Mouse (Mus musculus) adrenal gland, postnatal 10 days (tissue): ENCODE measurements around the gene Scpep1. TPM values are rescaled to one million over a fixed set of nuclear protein-coding genes. Genes with fewer than 3 reads are reported as not detected.

Experiments used
- DNase-seq: peaks from one replicate; pipeline ENCODE4 v3.0.0; 2021; ENCODE audit warnings: mixed read lengths
- total RNA-seq, 2 experiments: library from RNA; stranded (reverse); gene quantifications; 2 replicates each; pipeline ENCODE4 v1.2.3; 2021

The Scpep1 gene
- total RNA-seq, 2 experiments from 2014 or later: 116 to 118 TPM

DNA sequence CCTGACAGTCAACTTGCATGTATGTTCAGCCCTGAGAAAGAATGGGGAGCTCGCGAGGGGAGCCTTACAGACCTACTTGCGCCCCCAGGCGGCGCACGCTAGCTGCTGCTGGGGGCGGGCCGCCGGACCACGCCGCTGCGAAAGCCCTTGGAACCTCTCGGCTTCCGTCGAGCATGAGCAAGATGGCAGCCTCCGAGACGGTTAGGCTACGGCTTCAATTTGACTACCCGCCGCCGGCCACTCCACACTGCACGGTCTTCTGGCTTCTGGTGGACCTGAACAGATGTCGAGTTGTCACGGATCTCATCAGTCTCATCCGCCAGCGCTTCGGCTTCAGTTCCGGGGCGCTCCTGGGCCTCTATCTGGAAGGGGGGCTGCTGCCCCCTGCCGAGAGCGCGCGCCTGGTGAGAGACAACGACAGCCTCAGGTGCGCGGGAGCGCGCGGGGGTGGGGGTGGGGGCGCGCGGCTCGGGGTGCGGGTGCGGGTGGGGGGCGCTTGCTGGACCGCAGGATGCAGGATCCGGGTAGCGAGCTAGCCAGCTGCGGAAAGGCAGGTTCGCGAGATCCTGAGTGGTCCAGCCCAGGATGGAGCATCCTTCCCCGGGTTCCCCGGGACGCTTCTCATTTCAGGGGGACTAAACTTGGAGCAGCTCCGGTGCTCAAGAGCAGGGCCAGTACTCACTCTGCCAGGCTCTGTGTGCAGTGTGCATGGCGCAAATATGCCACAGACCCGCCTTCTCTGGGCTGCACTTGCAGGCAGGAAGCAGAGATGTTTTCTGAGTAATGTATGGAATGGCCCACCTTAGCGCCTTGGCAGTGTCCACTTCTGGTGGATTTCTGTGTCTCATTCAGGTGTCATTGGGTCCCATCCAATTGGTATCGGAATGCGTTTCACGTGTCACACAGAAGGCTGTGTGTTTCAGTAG is 18.8 kb upstream of the Scpep1 start:
- DNase-seq: peak; percentile 96

DNA sequence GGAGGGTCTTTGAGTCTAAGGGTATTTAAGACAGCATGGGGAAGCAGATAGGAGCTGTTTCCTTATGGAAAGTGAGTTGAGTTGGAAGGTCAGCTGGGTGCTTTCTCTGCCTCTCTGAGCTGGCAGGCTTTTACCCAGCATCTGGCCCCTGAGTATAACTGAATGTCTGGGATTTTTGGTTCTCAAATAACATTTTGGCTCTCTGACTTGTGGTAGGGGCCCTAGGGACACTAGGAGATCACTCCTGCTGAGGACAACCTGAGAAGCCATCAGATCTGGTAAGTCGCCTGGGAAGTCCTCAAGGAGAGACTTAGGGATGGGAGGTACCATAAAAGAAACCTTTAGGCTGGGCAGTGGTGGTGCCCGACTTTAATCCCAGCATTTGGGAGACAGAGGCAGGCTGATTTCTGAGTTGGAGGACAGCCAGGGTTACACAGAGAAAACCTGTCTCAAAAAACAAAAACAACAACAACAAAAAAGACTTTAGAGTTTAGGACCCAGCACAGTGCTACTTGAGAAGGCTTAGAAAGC is 15.0 kb upstream of the Scpep1 start, which contains the start of gene Coil:
Coil (plus strand) TSS at position 51 of the 531 bp plus-strand sequence.
- DNase-seq: peak; percentile 44

DNA sequence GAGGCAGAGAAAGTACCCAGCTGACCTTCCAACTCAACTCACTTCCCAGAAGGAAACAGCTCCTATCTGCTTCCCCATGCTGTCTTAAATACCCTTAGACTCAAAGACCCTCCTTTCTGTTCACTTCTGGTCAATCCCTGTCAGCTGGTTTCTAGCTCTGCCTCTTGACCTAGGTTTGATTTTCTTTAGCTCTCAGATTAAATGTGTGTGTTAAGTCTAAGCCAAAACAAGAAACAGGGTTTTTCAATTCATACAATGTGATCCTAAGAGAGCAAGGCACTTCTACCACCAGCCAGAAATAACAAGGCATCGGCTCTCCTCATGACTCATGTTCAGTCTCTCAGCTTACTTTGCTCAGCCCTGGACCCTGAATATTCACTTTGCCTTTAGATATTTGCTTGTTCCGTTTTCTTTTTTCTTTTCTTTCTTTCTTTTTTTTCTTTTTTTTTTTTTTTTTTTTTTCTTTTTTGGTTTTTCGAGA is 11.7 kb upstream of the Scpep1 start, which contains the start of gene Elobl:
Elobl (minus strand) TSS at position 51 of the 481 bp plus-strand sequence.
- DNase-seq: no peak

DNA sequence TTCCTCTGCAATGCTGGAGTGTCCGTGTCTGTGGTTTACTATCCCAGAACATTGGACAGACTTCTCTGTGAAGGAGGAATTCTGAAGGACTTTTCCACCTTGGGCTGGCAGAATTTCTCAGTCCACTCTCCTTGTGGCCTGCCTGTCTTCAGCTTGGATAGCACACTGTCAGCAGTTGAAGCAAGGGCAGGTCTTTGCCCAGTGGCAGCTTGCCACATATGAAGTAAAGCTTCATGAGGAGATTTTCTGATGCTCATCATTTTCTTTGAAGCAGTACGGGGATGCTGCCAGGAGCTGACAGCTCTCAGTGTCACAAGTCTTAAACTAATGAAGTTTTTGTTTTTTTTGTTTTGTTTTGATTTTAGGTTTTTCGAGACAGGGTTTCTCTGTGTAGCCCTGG is 3.6 kb upstream of the Scpep1 start:
- no peak for DNase-seq

DNA sequence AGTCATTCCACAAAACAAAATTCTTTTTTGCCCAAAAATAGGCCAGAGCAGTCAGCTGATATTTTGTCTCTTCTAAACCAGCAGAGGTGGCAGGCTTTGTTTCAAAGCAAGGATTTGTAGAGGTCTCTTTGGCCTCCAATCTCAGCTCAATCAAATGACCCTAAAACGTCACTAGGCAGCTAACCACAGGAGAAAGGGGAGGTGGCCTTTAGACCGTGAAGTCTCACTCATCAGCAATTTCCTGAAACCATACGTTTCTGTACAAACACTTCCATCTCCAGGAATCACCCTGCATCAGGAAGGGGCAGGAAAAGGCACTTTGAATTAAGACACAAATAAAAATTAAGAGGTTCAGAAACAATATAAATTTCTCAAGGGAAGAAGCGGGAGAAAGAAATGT is 462 bp downstream of the Scpep1 start:
- DNase-seq: peak; percentile 38

DNA sequence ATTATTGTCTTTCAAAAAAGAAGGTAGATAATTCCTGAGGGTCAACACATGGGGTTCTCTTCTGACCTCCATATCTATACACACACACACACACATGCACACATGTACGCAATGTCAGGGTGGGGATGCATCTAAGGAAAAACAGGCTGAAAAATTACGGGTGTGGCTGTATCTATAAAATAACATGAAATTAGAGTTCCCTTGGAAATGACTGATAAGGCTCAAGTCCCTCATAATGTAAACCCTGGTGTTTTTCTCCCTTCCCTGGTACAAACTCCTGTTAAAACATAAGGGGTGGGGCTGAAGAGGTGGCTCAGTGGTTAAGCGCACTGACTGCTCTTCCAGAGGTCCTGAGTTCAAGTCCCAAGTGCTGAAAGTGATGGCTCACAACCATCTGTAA is 1.7 kb downstream of the Scpep1 start:
- no peak for DNase-seq

DNA sequence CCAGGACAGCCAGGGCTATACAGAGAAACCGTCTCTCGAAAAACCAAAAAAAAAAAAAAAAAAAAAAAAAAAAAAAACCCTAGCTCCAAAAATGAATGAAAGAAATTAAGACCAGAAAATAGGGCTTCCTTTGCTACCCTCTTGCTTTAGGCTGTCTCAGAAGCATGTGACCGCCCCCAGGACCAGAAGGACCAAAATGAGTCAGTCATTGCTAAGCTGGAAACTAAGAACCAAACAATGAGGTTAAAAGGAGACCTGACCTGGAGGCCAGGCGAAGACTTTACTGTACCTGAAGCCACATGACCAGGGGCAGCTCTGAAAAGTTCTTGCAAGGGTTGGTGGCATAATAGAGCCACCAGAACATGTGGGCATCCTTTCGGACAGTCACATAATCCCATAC is 3.1 kb downstream of the Scpep1 start:
- no peak for DNase-seq

DNA sequence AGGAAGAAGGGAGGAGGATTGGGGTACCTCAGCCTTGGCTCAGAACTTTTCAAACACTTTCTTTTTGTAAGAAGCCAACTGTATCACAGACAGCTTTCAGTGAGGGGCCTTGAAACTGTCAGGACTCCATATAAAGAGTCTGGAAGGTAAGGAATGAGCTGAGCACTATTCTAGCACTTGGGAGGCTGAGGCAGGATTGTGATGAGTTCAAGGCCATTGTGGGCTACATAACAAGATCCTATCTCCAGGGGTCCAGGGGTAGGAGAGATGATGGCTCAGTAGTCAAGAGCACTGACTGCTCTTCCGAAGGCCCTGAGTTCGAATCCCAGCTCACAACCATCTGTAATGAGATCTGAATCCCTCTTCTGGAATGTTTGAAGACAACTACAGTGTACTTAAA is 3.7 kb downstream of the Scpep1 start:
- DNase-seq: no peak

DNA sequence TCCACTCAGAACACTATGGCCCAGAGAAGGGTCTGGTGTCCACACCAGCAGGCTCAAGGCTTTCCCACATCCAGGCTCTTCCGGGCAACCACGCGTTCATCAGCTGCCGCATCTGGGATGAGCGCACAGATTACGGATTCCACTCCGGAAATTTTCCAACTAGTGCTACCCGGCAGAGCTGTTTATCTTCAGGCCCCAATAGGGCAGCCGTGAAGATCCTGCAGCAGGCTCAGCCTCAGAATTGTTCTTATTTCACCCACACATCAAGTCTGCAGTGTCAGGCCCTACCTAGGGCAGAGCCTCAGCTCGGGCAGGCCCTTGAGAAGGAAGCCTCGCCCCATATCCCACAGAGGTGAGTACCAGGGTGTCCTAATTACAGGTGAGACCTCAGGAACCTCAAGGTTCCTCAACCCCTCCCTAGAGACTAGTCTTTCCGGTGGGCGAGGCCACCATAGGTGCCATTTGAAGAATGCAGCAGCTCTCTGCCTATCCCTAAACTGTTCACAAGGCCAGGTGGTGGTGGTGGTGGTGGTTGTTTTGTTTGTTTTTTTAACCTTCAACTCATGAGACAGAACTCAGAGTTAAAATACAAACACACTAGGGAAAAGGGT is 4.5 kb downstream of the Scpep1 start:
- DNase-seq: no peak

DNA sequence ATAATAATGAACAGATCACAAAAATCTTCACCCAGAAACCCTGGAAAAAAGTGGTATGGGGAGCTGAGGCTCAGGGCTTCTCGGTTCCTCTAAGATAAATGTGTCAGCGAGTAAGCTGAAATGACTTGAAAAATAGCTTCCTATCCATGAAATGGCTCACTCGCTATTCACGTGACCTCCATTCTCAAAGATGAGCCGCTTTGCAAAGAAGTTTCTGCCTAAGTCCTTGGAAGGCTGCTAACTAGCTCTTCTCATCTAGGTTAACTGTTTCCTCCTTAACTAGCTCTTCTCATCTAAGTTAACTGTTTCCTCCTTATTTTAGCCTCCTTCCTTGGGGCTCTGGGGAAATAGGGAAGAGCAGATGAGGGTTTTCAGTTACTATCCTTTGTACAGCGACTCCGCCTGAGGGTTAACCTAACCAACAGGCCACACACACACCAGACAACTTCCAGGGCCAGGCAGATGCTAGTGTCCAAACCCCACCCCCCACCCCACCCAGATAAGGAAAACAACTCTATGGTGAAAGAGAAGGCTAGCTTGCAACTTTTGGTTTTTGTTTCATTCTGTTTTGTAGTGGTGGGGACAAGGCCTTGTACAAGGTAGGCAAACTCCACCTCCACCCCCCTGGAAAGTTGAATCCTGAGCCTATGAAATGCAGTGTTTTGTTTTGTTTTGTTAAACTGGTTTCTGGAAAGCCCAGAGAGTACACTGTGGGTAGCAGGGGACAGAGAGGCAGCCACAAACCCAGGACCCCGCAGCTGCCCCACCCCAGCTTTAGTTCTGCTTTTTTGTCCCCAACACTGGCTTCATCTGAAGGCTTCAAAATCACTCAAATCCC is 5.2 kb downstream of the Scpep1 start:
- no peak for DNase-seq

DNA sequence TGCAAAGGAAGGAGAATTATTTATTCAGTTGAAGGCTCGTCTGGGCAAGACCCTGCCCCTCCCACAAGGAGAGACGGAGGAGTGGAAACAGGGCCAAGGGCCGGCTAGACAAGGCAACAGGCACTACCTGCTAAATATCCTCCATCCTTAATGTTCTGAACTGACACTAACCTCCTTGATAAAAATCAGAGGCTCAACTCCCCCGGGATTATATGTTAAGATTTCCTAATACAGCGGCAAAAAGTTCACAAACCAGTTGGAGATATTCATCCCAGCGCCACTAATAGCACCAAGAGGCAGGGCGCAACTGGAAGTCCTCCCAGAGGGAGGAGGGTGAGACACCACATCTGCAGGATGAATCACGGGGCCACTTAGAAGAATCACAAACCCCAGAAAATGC is 6.4 kb downstream of the Scpep1 start:
- no peak for DNase-seq

DNA sequence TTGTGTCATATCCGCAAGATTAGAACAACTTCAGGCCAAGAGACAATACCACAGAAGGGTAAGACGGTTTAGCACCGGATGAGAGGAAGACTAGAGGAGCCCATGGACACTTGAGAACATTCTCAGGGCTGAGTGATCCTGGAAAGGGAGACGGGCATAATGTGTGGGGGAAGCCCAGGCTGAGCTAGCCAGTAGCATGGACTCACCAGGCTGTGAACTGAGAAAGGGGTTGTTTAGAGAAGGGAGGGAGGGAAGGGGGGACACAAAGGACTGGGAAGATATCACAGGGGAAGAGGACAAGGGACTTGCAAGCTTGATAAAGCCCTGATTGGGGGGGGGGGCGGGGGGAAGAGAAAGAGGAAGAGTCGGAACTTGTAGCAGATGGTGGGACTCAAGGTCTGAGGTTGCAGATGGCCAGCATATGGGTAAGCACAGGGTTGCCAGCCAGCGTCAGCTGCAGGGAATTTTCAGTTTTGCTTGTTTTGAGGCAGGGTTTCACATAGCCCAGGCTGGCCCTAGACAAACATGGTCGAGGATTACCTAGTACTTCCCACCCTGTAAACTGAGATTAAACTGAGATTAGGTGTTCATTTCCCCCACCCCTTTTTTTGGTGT is 9.2 kb downstream of the Scpep1 start:
- no peak for DNase-seq

DNA sequence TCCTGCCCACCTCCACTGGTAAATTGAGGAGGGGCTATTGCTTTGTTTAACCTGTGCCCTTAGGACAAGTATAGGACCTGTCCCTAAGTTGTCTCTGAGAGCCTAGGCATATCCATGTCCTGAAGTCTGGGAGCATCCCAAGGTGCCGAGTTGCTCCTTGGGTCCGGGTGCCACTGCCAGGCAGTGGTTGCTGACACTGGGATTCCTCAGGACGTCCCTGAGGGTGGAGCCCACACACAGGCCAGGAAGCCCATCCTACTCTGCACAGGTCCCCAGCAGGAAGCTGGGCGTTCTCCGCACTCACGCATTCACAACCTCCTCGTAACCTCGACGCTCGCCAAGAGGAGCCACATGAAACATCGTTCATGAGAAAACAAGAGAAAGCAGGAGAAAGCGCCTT is 13.8 kb downstream of the Scpep1 start:
- no peak for DNase-seq

DNA sequence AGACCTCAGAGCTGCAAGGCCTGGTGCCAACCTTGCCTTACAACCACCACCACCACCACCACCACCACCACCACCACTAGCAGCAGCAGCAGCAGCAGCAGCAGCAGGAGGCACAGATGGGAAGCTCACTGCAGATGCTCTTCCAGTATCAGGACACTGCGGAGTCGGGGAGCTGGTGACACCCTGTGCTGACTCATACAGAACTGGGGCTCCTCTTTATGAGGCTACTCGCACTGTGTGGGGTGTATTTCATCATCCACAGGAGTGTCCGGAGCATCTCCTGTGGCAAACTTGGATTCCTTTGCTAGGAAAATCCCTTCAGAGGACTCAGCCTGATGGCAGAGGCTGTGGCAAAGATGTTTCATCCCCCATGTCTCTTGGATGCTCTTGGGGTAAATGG is 15.6 kb downstream of the Scpep1 start:
- no peak for DNase-seq

DNA sequence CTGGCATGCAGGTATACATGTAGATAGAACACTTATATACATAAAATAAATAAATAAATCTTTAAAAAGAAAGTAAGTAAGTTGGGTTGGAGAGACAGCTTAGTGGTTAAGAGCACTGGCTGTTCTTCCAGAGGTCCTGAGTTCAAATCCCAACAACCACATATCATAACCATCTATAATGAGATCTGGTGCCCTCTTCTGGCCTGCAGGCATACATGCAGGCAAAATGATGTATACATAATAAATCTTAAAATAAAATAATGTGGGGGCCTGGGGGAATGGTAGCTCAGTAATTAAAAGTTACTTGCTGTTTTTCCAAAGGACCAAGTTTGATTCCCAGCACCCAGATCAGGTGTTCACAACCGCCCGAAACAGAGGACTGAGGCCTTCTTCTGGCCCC is 16.5 kb downstream of the Scpep1 start:
- no peak for DNase-seq

DNA sequence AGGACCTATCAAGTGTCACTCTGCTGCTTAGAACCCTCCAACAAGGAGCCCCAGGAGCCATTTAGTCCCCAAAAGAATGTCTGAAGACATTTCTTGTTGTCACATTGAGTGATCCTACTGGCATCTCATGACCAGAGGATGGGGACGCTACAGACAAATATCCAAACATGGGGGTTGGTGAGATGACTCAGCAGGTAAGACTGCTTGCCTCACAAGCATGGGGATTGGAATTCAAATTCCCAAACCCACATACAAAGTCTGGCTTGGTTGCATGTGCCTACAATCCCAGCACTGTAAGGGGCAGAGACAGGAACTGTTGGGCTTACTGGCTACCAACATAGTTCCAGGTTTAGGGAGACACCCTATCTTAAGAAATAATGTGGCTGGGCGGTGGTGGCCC is 17.4 kb downstream of the Scpep1 start:
- DNase-seq: no peak

DNA sequence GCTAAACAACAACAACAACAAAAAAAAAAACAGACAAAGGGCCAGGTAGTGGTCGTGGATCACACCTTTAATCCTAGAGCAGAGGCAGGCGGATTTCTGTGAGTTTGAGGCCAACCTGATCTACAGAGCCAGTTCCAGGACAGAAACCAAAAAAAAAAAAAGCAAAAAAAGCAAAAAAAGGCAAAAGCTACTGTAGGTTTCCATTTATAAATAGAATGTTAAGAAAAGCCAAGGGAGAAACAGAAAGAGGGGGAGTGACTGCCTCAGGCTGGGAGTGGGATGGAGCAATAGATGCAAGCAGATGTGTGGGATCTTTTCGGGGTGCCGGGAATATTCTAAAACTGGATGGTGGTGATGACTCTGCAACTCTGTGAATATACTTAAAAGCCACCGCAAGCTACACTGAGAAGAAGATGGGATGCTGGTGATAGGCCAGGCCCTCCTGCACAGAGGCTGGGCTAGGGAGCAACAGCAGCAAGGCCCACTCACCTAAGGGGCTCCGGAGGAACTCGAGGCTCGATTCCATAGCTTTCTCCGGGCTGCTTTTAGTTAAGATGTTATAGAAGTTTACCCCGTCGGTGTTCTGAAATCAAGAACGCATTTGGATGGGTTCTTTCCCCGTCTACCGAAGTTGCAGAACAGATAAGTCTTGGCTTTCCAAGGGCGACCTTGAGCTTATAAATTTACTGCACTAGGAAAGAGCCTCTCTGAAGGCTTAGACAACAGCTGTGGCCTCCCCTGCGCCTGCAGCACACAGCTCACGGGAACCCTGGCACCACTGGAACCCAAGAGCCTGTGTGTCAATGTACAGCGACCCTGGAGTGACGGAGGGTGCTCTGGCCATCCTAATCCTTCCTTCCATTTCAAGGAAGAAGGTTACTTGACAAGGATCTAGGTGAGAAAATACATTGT is 20.9 kb downstream of the Scpep1 start:
- DNase-seq: peak; percentile 32

DNA sequence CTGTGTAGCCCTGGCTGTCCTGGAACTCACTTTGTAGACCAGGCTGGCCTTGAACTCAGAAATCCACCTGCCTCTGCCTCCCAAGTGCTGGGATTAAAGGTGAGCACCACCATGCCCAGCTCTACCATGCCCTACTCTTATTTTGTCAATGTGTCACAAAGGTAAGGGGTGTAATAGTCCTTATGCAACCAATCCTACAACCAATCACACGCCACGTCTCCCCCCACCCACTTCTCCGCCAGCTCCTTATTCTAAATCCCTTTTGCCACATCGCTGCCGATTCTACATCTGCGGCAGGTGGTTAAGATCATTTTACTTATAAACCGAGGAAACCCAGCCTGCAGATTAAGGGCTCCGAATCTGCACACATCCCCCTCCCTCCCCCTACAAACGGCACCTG is 22.2 kb downstream of the Scpep1 start:
- no peak for DNase-seq

DNA sequence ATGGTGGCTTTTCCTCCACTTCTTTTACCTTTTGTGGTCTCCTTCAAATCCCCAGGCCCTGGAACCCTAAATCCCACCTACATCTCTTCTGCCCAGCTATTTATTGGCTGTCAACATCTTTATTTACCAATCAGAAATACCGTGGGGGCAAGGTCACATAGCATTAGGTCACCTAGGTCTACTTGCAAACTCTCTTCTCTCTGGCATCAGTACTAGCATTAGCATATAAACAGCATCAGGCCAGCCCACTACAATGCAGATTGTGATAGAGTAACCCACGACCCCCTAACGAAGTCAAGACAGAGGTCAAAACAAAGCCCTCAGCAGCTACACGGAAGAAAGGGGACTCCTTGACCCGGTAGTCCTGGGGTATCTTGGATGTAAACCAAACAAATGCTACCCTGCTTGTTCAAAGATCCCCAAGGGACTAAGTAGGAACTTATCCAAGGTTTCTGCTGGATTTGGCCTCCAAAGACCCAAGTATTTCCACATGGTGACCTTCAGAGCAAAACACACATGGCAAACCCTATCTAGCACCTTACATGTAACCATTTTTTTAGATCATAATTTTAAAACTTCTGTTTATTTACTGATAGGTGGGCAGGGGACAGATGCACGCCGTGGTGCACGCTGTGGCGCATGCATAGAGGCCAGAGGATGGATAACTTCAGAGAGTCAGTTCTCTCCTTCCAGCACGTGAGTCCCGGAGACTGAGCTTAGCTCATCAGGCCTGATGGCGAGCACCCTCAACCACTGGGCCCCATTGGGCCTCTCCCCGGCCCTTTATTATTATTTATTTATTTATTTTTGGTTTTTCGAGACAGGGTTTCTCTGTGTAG is 23.4 kb downstream of the Scpep1 start:
- DNase-seq: peak; percentile 30

DNA sequence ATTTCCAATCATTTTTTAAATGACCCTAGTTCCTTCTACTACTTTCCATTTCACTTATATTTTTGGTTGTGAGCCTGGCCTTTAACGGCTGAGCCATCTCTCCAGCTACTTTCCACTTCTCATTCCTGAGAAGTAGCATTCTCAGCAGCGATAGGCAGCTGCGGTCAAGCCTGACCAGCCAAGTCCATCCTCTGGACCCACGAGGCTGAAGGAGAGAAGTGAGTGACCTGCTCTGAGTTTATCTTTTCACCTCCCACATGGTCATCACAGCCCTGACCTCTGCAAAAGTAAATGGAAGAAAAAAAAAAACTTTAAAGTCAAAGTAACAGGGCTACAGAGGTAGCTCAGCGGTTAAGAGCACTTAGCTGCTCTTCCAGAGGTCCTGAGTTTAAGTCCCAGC is 28.7 kb downstream of the Scpep1 start:
- no peak for DNase-seq
